Mouse (Mus musculus) midbrain, embryonic 16.5 days (tissue): ENCODE data around the gene Col25a1. TPM values are rescaled to one million over a fixed set of nuclear protein-coding genes. Genes with fewer than 3 reads are reported as not detected.
A peak's percentile ranks its signal among the peaks of the same experiment; 100 is the strongest.

Source experiments
- ATAC-seq: fragments of 200-750 bp; cut with Nextera tagmentation; 2 replicates; pipeline ENCODE4 v1.8.0; 2017; ENCODE audit warnings: moderate TSS enrichment
- H3K27ac ChIP-seq: fragments of 300-500 bp; sonication (generic); 2 replicates; pipeline ENCODE4 v1.5.1; 2014; ENCODE audit warnings: mild to moderate bottlenecking, low read length, mixed read lengths
- H3K27me3 ChIP-seq: fragments of 300-500 bp; sonication (generic); 2 replicates; pipeline ENCODE4 v1.6.1; 2014; ENCODE audit warnings: low read depth, low read length, mixed read lengths; ENCODE audit not compliant: control insufficient read depth, insufficient read depth
- H3K36me3 ChIP-seq: fragments of 300-500 bp; sonication (generic); 2 replicates; pipeline ENCODE4 v1.6.1; 2014; ENCODE audit warnings: mild to moderate bottlenecking, low read length, moderate library complexity, mixed read lengths; ENCODE audit not compliant: control insufficient read depth, insufficient read depth
- H3K4me1 ChIP-seq: fragments of 300-500 bp; sonication (generic); 2 replicates; pipeline ENCODE4 v1.6.1; 2014; ENCODE audit warnings: mild to moderate bottlenecking, low read length, mixed read lengths; ENCODE audit not compliant: control insufficient read depth, insufficient read depth
- H3K4me2 ChIP-seq: fragments of 300-500 bp; sonication (generic); 2 replicates; pipeline ENCODE4 v1.6.1; 2014; ENCODE audit warnings: mild to moderate bottlenecking, low read length, mixed read lengths
- H3K4me3 ChIP-seq: fragments of 300-500 bp; sonication (generic); 2 replicates; pipeline ENCODE4 v1.5.1; 2014; ENCODE audit warnings: low read depth, mild to moderate bottlenecking, low read length, moderate library complexity, mixed read lengths
- H3K9ac ChIP-seq: fragments of 300-500 bp; sonication (generic); 2 replicates; pipeline ENCODE4 v1.6.1; 2014; ENCODE audit warnings: low read depth, low read length, mixed read lengths
- H3K9me3 ChIP-seq: fragments of 300-500 bp; sonication (generic); replicated peaks from 2 replicates; pipeline ENCODE4 v1.6.1; 2014; ENCODE audit warnings: mild to moderate bottlenecking, low read length, mixed read lengths; ENCODE audit not compliant: control insufficient read depth, poor library complexity, severe bottlenecking
- WGBS: fragments of 180-500 bp; shearing (Covaris S2); extraction: QIAGEN DNeasy Blood & Tissue Kit; methylation state at CpG from one replicate; pipeline ENCODE4 v1.1.7; 2014; 5-methylcytosine and 5-hydroxymethylcytosine counted together
- polyA plus RNA-seq: library from polyadenylated mRNA; unstranded; fragments of >200 nt; fragmentation: Nextera tagmentation; extraction: Ambion mirVana; gene quantifications from 2 replicates; pipeline ENCODE4 v1.2.1, GENCODE M21; 2015

Gene Col25a1
- polyA plus RNA-seq, 1 experiment from 2014 or later, result 15.1 TPM

DNA sequence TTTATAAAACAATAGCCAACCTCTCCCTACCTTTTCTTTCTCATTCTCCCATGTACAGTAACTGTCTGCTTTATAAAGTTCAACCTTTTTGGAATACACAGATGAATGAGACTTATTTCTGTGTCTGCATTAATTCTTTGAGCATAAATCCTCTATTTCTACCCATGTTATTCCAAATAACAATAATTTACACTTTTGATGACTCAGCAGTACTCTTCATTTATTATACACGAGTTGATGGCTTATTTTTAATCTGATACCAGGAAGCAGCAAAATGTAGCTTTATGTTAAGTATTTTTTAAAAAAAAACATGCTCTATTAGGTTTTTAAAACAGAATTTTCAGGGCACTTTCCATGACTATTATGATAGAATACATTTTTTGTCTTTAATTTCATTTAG lies 230.6 kb downstream of the Col25a1 start:
- no peaks in the 10 kb centered on the region for H3K9me3 ChIP-seq
- no peaks in the 10 kb centered on the region for H3K4me1 ChIP-seq
- H3K27me3 ChIP-seq, result no peaks in the 10 kb centered on the region
- no peak overlapping the region for H3K4me2 ChIP-seq
- no peak overlapping the region for H3K4me3 ChIP-seq
- WGBS, result 61% methylated on average over 1 of the region's 1 CpGs
- H3K36me3 ChIP-seq, result no peaks in the 10 kb centered on the region
- H3K9ac ChIP-seq, result no peak overlapping the region
- no peak overlapping the region for H3K27ac ChIP-seq
- ATAC-seq, result no peak

DNA sequence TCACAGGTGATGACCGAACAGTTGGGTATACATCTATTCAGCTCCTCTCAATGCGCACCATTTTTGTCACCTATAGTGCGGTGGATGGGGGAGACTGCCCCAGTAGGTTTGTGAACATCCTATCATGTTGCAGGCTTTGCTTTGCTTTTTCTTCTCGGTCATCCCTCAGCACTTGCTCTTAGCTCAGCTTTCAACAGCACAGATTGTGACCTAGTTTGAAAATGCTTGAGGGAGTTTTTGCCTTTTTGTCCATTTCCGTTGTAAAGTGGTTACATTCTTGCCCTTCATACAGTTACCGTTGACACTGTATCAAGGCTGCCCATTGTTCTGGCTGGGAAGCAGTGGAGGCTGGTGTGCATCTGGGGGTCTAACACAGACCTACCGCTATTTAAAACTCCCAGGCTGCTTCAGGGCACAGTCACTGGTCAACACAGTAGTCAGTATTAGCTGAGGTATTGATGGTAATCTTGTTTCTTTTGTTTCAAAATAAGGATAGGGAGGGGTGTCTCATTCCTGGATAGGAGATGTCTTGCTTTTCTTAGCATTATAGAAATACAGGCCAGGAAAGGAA lies 231.6 kb downstream of the Col25a1 start:
- Histone ChIP-seq H3K9ac (no peak overlapping the region), H3K27ac (no peak overlapping the region), H3K4me3 (no peak overlapping the region), H3K36me3 (no peaks in the 10 kb centered on the region), H3K27me3 (no peaks in the 10 kb centered on the region), H3K9me3 (no peaks in the 10 kb centered on the region), H3K4me2 (no peak overlapping the region), H3K4me1 (no peaks in the 10 kb centered on the region)
- ATAC-seq, result no peak
- 87% methylated on average over 7 of the region's 7 CpGs for WGBS

DNA sequence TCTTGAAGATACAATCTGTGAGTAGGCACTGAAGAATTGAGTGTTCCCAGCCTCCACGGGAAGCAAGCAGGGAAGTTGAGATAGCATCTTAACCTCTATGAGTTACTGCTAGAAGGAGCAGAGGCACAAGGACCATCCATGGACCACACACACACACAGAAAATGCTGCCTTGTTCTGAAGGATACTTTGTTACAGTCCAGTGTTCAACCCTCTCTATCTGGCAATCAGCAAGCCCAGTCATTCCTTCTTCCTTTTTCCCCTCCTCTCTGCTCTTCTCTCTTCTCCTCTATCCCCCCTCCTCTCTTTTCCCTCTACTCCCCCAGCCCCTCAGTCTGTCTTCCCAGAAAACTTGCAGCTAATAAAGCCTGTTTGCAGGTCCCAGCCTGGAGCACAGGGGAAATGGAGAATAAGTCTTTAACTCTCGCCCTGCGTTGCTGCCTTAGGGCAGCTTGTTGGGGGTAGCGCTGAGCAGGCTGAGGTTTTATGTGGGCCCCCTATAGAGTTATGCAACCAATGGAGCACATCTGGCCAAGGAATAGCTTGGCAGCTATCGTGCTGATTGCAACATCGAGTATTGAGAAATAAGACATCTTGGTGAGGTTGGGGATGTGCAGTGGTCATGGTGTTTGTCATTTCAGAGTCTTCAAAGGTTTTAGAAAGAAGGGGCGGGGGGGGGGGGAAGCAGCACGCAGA lies 235.8 kb downstream of the Col25a1 start:
- WGBS, result 70% methylated on average over 7 of the region's 8 CpGs
- no peaks in the 10 kb centered on the region for H3K36me3 ChIP-seq
- H3K4me2 ChIP-seq, result no peak overlapping the region
- no peak overlapping the region for H3K27ac ChIP-seq
- H3K9ac ChIP-seq, result no peak overlapping the region
- no peak overlapping the region for H3K4me3 ChIP-seq
- no peak for ATAC-seq
- H3K27me3 ChIP-seq, result no peaks in the 10 kb centered on the region
- no peaks in the 10 kb centered on the region for H3K4me1 ChIP-seq
- no peaks in the 10 kb centered on the region for H3K9me3 ChIP-seq

DNA sequence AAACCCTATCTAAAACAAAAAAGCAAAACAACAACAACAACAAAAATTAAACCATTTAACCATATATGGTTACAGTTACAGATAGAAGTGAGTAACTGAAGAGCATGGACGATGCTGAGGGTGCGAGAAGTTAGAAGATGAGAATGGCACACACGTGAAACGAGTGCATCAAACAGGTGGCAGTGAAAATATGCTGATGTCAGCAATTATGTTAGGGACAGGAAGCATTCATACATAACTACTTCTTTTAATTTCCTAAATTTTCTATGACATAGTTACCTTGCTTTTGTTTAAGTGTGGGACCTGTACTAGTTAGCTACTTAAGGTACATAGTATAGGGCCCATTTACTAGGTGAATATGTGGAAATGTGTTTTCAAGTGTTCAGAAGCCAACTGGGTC lies 237.1 kb downstream of the Col25a1 start:
- Histone ChIP-seq H3K9me3 (no peaks in the 10 kb centered on the region), H3K36me3 (no peaks in the 10 kb centered on the region), H3K27me3 (no peaks in the 10 kb centered on the region), H3K4me1 (no peaks in the 10 kb centered on the region), H3K9ac (no peak overlapping the region), H3K4me2 (no peak overlapping the region), H3K4me3 (no peak overlapping the region), H3K27ac (no peak overlapping the region)
- 95% methylated on average over 4 of the region's 4 CpGs for WGBS
- no peak for ATAC-seq

- H3K27ac ChIP-seq, result no peak overlapping the region
Observed at GRCm38 (mm10) chr3:130369113-130369512, 237.8 kb downstream of the Col25a1 start.

DNA sequence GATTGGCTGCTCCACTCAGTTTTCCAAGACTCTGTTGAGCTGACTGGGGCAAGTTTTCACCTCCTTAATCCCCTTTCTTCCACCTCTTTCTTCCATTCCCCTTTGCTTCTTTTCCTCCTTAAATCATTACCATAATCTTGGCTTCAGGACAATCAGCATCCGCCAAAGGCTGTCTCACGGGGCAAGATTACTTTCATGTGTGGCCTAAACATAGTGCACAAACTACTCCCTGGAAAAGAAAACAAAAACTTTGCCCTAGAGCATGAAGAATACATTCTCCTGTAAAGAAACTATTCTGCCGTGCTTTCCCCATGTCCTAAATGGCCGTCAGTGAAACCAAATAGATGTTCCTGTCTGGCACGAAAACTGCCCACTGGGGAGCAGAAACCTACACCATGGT lies 238.9 kb downstream of the Col25a1 start:
- H3K27ac ChIP-seq, result no peak overlapping the region
- H3K4me1 ChIP-seq, result no peaks in the 10 kb centered on the region
- WGBS, result 33% methylated on average over 5 of the region's 5 CpGs
- H3K36me3 ChIP-seq, result no peaks in the 10 kb centered on the region
- H3K27me3 ChIP-seq, result no peaks in the 10 kb centered on the region
- ATAC-seq, result no peak
- H3K9ac ChIP-seq, result no peak overlapping the region
- H3K4me2 ChIP-seq, result no peak overlapping the region
- no peaks in the 10 kb centered on the region for H3K9me3 ChIP-seq
- no peak overlapping the region for H3K4me3 ChIP-seq

More at GRCm38 (mm10) chr3:130369113-130369512, 237.8 kb downstream of the Col25a1 start:
- no peak for ATAC-seq
- H3K9me3 ChIP-seq, result no peaks in the 10 kb centered on the region
- H3K9ac ChIP-seq, result no peak overlapping the region
- H3K4me1 ChIP-seq, result no peaks in the 10 kb centered on the region
- H3K4me3 ChIP-seq, result no peak overlapping the region
- 96% methylated on average over 1 of the region's 1 CpGs for WGBS
- H3K36me3 ChIP-seq, result no peaks in the 10 kb centered on the region
- no peak overlapping the region for H3K4me2 ChIP-seq
- H3K27me3 ChIP-seq, result no peaks in the 10 kb centered on the region

DNA sequence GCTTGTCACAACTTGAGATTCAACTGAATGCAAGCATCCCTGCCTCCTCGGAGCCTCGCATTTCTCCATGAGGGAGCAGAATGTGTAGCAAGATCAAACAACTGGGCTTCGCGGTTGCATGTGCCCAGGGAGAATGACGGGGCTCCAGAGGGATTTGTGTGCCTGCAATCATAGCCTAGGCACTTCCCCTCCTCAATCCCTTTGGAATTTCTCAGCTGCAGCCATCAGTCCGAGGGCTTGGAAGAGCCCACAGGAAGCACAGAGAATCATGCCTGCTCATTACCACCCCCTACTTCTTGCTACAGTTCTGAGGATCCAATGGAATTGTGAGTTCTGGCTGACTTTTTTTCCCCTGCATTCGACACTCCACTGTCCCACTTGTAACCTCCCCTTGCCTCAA lies 241.8 kb downstream of the Col25a1 start:
- no peaks in the 10 kb centered on the region for H3K36me3 ChIP-seq
- no peak overlapping the region for H3K9ac ChIP-seq
- H3K4me1 ChIP-seq, result no peaks in the 10 kb centered on the region
- H3K27ac ChIP-seq, result no peak overlapping the region
- no peak overlapping the region for H3K4me2 ChIP-seq
- WGBS, result 49% methylated on average over 7 of the region's 7 CpGs
- no peaks in the 10 kb centered on the region for H3K27me3 ChIP-seq
- no peak for ATAC-seq
- H3K9me3 ChIP-seq, result no peaks in the 10 kb centered on the region
- no peak overlapping the region for H3K4me3 ChIP-seq

DNA sequence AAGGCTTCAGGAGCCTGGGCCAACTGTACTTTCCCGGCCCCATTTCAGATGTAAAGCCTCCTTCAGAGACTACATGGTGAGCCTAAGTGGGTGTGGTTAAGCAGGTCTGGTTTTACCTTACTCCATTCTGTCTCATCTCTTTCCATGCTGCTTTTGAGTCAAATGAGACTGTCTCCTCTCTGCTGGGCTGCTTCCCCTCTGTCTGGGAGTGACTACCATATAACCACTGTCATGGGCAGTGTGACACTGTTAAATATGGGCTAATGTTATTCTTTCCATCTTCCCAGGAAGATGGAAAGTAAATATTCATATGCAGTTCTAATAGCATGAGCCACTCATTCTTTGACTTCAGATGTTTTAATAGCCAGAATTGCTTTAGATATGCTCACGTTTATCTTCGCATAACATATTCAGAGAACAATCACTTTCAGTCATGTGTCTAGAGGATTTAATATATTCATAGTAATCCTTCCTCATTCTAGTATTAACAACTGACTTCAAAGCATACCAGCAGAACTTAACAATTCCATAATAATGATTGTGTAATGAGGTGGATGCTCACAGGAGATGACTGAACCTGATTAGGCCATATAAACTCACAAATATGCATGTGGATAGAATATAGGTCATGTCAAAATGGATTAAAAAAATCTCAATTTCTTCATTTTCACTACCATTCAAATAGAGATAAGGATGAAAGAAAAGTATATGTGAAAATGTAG lies 243.5 kb downstream of the Col25a1 start:
- H3K4me1 ChIP-seq, result no peaks in the 10 kb centered on the region
- ATAC-seq, result peak; percentile 80
- H3K4me2 ChIP-seq, result no peak overlapping the region
- H3K4me3 ChIP-seq, result no peak overlapping the region
- H3K9ac ChIP-seq, result no peak overlapping the region
- H3K27ac ChIP-seq, result peak overlapping the region; percentile 64
- H3K27me3 ChIP-seq, result no peaks in the 10 kb centered on the region
- 61% methylated on average over 3 of the region's 3 CpGs for WGBS
- no peaks in the 10 kb centered on the region for H3K9me3 ChIP-seq
- no peaks in the 10 kb centered on the region for H3K36me3 ChIP-seq

DNA sequence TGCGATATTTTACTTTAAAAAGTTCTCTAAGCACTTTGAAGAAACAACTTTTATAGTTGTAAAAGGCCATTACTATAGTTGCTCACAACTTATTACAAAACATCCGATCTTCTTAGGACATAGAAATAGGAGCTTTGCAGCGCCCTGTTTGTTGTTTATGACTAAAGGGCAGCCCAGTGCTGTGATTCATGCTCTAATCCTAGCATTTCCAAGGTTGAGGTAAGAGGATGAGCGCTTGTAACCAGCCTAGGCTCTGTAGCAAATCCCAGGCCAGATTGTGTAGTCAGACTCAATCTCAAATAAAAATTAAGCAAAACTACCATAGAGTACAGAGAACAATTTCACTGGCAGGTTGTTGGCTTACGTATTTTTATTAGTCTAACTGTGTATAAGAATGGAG lies 246.5 kb downstream of the Col25a1 start:
- H3K4me2 ChIP-seq, result no peak overlapping the region
- 94% methylated on average over 5 of the region's 5 CpGs for WGBS
- H3K9me3 ChIP-seq, result no peaks in the 10 kb centered on the region
- H3K4me1 ChIP-seq, result no peaks in the 10 kb centered on the region
- no peak overlapping the region for H3K4me3 ChIP-seq
- H3K27ac ChIP-seq, result no peak overlapping the region
- no peak for ATAC-seq
- no peaks in the 10 kb centered on the region for H3K36me3 ChIP-seq
- no peak overlapping the region for H3K9ac ChIP-seq
- no peaks in the 10 kb centered on the region for H3K27me3 ChIP-seq
